Comparison of ENCODE assay signal across 9 mouse cellular contexts in the genomic region with DNA sequence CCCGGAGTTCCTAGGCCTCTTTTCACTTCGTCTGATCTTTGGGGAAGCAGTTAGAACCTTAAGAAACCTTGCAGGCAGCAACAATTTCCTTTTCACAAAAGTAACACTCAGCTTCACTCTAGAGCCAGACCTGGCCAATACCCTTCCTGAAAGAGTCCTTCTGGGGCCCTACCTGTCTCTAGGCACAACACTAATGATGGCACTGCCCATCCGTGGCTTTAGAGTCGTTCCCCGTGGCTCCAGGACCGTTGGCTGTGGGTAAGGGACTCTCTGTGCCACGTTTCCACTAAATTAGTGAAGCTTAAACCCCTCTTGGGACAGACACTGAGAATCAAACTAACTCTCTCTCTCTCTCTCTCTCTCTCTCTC. TPM values are rescaled to one million over a fixed set of nuclear protein-coding genes. Genes with fewer than 3 reads are reported as not detected.
A peak's percentile ranks its signal among the peaks of the same experiment; 100 is the strongest.
DNase-seq lines count a peak whose midpoint lies in the region; ATAC-seq and TF ChIP-seq lines count a peak whose summit lies in the region.
"Had no signal": no experiment of that assay in that cellular context is flagged by ENCODE, and none has a peak within 500 bp of the region (broad histone marks: within the 10 kb centered on the region; RNA-seq: fewer than 3 reads in every experiment).

No protein-coding gene starts in this region.

- no peak for DNase-seq in heart, adult 2 months
- peak; percentile 22 for DNase-seq in brain, embryonic 14.5 days (ENCODE audit: low read depth)
- peak; percentile 41 for DNase-seq in hindbrain, embryonic 11.5 days (ENCODE audit: low spot score)
- no peak for DNase-seq in midbrain, embryonic 14.5 days
- no peak for DNase-seq in right cerebral cortex, postnatal 14 days
- no peak for DNase-seq in urinary bladder, postnatal 36 days (ENCODE audit: low spot score in 2 of 2)
- DNase-seq in adrenal gland, postnatal 4 days (ENCODE audit: low spot score in 2 of 2): no peak

- no peak overlapping the region for H3K9ac ChIP-seq in heart, embryonic 14.5 days (ENCODE audit: low read length)
- H3K9ac ChIP-seq in heart, adult 2 months (ENCODE audit: low read depth, low read length): no peak overlapping the region
- no peak overlapping the region for H3K9ac ChIP-seq in hindbrain, embryonic 11.5 days (ENCODE audit: low read depth, low read length)
- peak overlapping the region; percentile 81; the same call in 1 of the 2 replicates for H3K9ac ChIP-seq in midbrain, embryonic 14.5 days (replicated peaks; ENCODE audit: low read length)

- peaks cover 0 to 13% of the 10 kb centered on the region in 2 experiments; a peak in 1 of 4 replicates for H3K4me1 ChIP-seq in heart, embryonic 14.5 days (ENCODE audit: control insufficient read depth in 2 of 2, insufficient read depth in 2 of 2, low read length in 2 of 2)
- H3K4me1 ChIP-seq in heart, adult 2 months (ENCODE audit: control insufficient read depth, insufficient read depth, low read length): no peaks in the 10 kb centered on the region; the same call in 1 of the 2 replicates
- no peaks in the 10 kb centered on the region; the same call in 1 of the 2 replicates for H3K4me1 ChIP-seq in hindbrain, embryonic 11.5 days (replicated peaks; ENCODE audit: control insufficient read depth, insufficient read depth, low read length)
- peaks cover 21% of the 10 kb centered on the region for H3K4me1 ChIP-seq in midbrain, embryonic 14.5 days (ENCODE audit: control insufficient read depth, insufficient read depth, low read length)

- peak overlapping the region in 1 of 2 experiments; percentile 65; a peak in 1 of 4 replicates for H3K4me3 ChIP-seq in heart, embryonic 14.5 days (ENCODE audit: control insufficient read depth in 1 of 2, insufficient read depth in 1 of 2, low read depth in 1 of 2, low read length in 2 of 2)
- H3K4me3 ChIP-seq in heart, adult 2 months: no peak overlapping the region
- H3K4me3 ChIP-seq in hindbrain, embryonic 11.5 days (ENCODE audit: low read depth, low read length): no peak overlapping the region; the same call in 1 of the 2 replicates
- H3K4me3 ChIP-seq in midbrain, embryonic 14.5 days (replicated peaks; ENCODE audit: low read depth, low read length): peak overlapping the region; percentile 70; the same call in 1 of the 2 replicates

- no peak overlapping the region for H3K27ac ChIP-seq in heart, embryonic 14.5 days (replicated peaks in 1 of 2; ENCODE audit: control insufficient read depth in 1 of 2, insufficient read depth in 1 of 2, low read depth in 2 of 2, low read length in 2 of 2)
- no peak overlapping the region for H3K27ac ChIP-seq in heart, adult 2 months
- no peak overlapping the region for H3K27ac ChIP-seq in hindbrain, embryonic 11.5 days (ENCODE audit: low read depth, low read length)
- H3K27ac ChIP-seq in midbrain, embryonic 14.5 days (replicated peaks; ENCODE audit: low read depth, low read length): peak overlapping the region; percentile 87

- H3K36me3 ChIP-seq in heart, embryonic 14.5 days (ENCODE audit: control insufficient read depth, insufficient read depth, low read length): no peaks in the 10 kb centered on the region
- H3K36me3 ChIP-seq in heart, adult 2 months (ENCODE audit: control insufficient read depth, insufficient read depth, low read length): no peaks in the 10 kb centered on the region; the same call in 1 of the 2 replicates
- no peaks in the 10 kb centered on the region for H3K36me3 ChIP-seq in hindbrain, embryonic 11.5 days (ENCODE audit: control insufficient read depth, insufficient read depth, low read length)
- H3K36me3 ChIP-seq in midbrain, embryonic 14.5 days (ENCODE audit: control insufficient read depth, insufficient read depth, low read length): no peaks in the 10 kb centered on the region

- H3K79me2 ChIP-seq in heart, adult 2 months (replicated peaks; ENCODE audit: control insufficient read depth, insufficient read depth, low read length): no peaks in the 10 kb centered on the region

- TF ChIP-seq CTCF in heart, adult 2 months (IDR thresholded peaks at IDR 0.05): no peak
- TF ChIP-seq CTCF in brain, embryonic 14.5 days (IDR thresholded peaks at IDR 0.05; ENCODE audit: borderline replicate concordance, extremely low read depth, insufficient read depth, insufficient read length): no peak

- TF ChIP-seq EP300 in heart, adult 2 months (IDR thresholded peaks at IDR 0.05; ENCODE audit: insufficient read depth, low read depth, low read length): no peak

- ATAC-seq in heart, embryonic 14.5 days (ENCODE audit: insufficient number of reproducible peaks, insufficient read depth, low FRiP score, low read depth): no peak
- ATAC-seq in hindbrain, embryonic 11.5 days (ENCODE audit: low FRiP score): no peak
- ATAC-seq in midbrain, embryonic 14.5 days (ENCODE audit: low FRiP score, low TSS enrichment): no peak

- no peaks in the 10 kb centered on the region for H3K9me3 ChIP-seq in heart, embryonic 14.5 days (ENCODE audit: control insufficient read depth, low read length)
- no peaks in the 10 kb centered on the region for H3K9me3 ChIP-seq in hindbrain, embryonic 11.5 days (ENCODE audit: control insufficient read depth, low read length)
- no peaks in the 10 kb centered on the region for H3K9me3 ChIP-seq in midbrain, embryonic 14.5 days (ENCODE audit: control insufficient read depth, low read length)

- no peak for TF ChIP-seq POLR2A in heart, adult 2 months (IDR thresholded peaks at IDR 0.05; ENCODE audit: insufficient read depth, low read depth, low read length)
- TF ChIP-seq POLR2A in brain, embryonic 14.5 days (IDR thresholded peaks at IDR 0.05; ENCODE audit: borderline replicate concordance, extremely low read depth, insufficient read depth, insufficient read length, poor library complexity, severe bottlenecking): no peak

- H3K27me3 ChIP-seq in heart, embryonic 14.5 days (ENCODE audit: control insufficient read depth, insufficient read depth, low read length): no peaks in the 10 kb centered on the region
- no peaks in the 10 kb centered on the region for H3K27me3 ChIP-seq in heart, adult 2 months (ENCODE audit: control insufficient read depth, insufficient read depth, low read length)
- H3K27me3 ChIP-seq in hindbrain, embryonic 11.5 days (ENCODE audit: control insufficient read depth, insufficient read depth, low read length): peaks cover 2% of the 10 kb centered on the region; the same call in 1 of the 2 replicates
- no peaks in the 10 kb centered on the region for H3K27me3 ChIP-seq in midbrain, embryonic 14.5 days (ENCODE audit: control insufficient read depth, insufficient read depth, low read length)

- H3K4me2 ChIP-seq in heart, embryonic 14.5 days (ENCODE audit: low read length): peak overlapping the region; percentile 60
- H3K4me2 ChIP-seq in hindbrain, embryonic 11.5 days (replicated peaks; ENCODE audit: low read depth, low read length): no peak overlapping the region; the same call in 1 of the 2 replicates
- H3K4me2 ChIP-seq in midbrain, embryonic 14.5 days (ENCODE audit: low read length): peak overlapping the region; percentile 92

- intact Hi-C loops in heart, adult 2 months (cut with DNase I): loop anchor here (2.0 to 10.0 kb wide), 4 partner anchors 81 to 624 kb away; no protein-coding TSS in a partner anchor

- WGBS in heart, embryonic 14.5 days: 12% methylated on average over 7 of the region's 7 CpGs
- 25% methylated on average over 7 of the region's 7 CpGs for WGBS in heart, adult 2 months
- 4% methylated on average over 7 of the region's 7 CpGs for WGBS in hindbrain, embryonic 11.5 days
- WGBS in midbrain, embryonic 14.5 days: 2% methylated on average over 7 of the region's 7 CpGs

RNA-seq across cellular contexts. Expression of a gene that starts 1.4 kb away (rescaled TPM):
- polyA plus RNA-seq in heart, embryonic 14.5 days (2014; fragmentation: Nextera tagmentation; extraction: Ambion mirVana): 2.6 and 3.1 TPM in 2 replicates
- total RNA-seq in heart, adult 2 months (2021): 1 to 10 TPM; 3.0 to 3.8 TPM
- polyA plus RNA-seq in heart, adult 2 months (2012; rRNA removed): 1.2 and 1.7 TPM in 2 replicates
- 5.4 and 11.1 TPM in 2 replicates for polyA plus RNA-seq in brain, embryonic 14.5 days (2012; rRNA removed)
- 4.9 and 7.3 TPM in 2 replicates for polyA plus RNA-seq in hindbrain, embryonic 11.5 days (2014; fragmentation: Nextera tagmentation; extraction: Ambion mirVana)
- polyA plus RNA-seq in midbrain, embryonic 14.5 days (2014; fragmentation: Nextera tagmentation; extraction: Ambion mirVana): 9.1 and 9.3 TPM in 2 replicates
- 1 to 10 TPM; 7.1 to 7.3 TPM for total RNA-seq in adrenal gland, postnatal 4 days (2021)
- total RNA-seq: granulocyte monocyte progenitor cell, adult 5-6 weeks had no signal

Comparison
In these comparisons a context has a peak if more than half of its experiments do, and no peak if none do; other contexts are left out.
1. DNase-seq: peak in brain, embryonic 14.5 days (single experiment) and hindbrain, embryonic 11.5 days (single experiment); none in heart, adult 2 months (0 of 2), midbrain, embryonic 14.5 days (single experiment), right cerebral cortex, postnatal 14 days (single experiment), urinary bladder, postnatal 36 days (0 of 2) and adrenal gland, postnatal 4 days (0 of 2).